In the genomic region with DNA sequence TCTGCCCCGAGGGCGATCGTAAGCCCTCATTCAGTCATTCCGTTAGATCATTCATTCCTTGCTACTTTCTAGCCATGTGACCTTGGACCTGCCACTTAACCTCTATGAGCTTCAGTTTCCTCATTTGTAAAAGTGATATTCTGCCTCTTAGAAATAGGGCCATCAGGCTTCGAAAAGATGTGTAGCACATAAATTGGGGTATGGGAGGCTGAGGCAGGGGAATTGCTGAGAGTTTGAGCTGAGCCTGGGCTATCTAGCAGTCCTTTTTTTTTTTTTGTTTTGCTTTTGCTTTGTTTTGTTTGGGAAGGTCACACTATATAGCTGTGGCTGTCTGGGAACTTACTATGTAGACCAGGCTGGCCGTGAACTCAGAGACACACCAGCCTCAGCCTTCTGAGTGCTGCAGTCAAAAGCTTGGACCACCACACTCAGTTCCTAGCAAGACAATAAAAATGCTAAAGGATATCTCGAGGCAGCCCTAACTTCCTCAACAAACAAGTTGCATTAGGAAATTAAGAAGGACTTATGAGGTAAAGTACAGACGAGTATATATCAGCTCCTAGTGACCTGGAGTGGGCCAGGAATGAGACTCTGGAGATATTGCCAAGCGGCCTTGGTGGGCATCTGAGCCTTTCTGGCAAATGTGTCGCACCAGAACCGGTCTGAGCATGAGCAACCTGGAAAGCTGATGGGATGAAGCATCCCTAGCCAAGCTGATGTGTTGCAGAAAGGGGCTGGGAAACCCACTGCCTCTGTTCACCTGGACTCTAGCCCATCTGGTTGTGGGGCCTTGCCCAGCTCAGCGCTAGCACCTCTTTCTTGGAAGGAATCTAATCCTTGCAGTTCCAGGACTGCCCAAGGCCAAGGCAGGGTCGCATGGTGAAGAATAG, we compare ENCODE assay signal across 8 mouse cellular contexts. TPM values are rescaled to one million over a fixed set of nuclear protein-coding genes. Genes with fewer than 3 reads are reported as not detected.
DNase-seq lines count a peak whose midpoint lies in the region; ATAC-seq and TF ChIP-seq lines count a peak whose summit lies in the region.

No protein-coding gene starts in this region.

- ATAC-seq in lung, embryonic 14.5 days (ENCODE audit: insufficient read depth), result no peak
- no peak for ATAC-seq in embryonic facial prominence, embryonic 15.5 days (ENCODE audit: insufficient number of reproducible peaks, low FRiP score, low TSS enrichment, low read depth)
- ATAC-seq in limb, embryonic 11.5 days (ENCODE audit: insufficient number of reproducible peaks, low FRiP score, low TSS enrichment, low read depth), result no peak
- ATAC-seq in neural tube, embryonic 15.5 days (ENCODE audit: low FRiP score), result no peak

- H3K4me3 ChIP-seq in lung, embryonic 14.5 days (ENCODE audit: low read depth, low read length), result peak overlapping the region; percentile 84
- peak overlapping the region; percentile 85 for H3K4me3 ChIP-seq in embryonic facial prominence, embryonic 15.5 days (replicated peaks)
- peak overlapping the region; percentile 85 for H3K4me3 ChIP-seq in limb, embryonic 11.5 days (ENCODE audit: low read depth, low read length)
- H3K4me3 ChIP-seq in neural tube, embryonic 15.5 days (replicated peaks), result peak overlapping the region; percentile 55

- no peak for DNase-seq in lung, embryonic 14.5 days
- DNase-seq in lung, postnatal 36 days, result no peak
- DNase-seq in limb, embryonic 11.5 days (ENCODE audit: low spot score), result no peak
- DNase-seq in layer of hippocampus, adult 9-11 months, result no peak
- DNase-seq in yolk sac, embryonic 10.5 days (ENCODE audit: low spot score), result no peak
- DNase-seq in kidney, postnatal 10 days, result no peak

- WGBS in lung, embryonic 14.5 days, result 52% methylated on average over 13 of the region's 13 CpGs
- 55% methylated on average over 13 of the region's 13 CpGs for WGBS in embryonic facial prominence, embryonic 15.5 days
- 50% methylated on average over 13 of the region's 13 CpGs for WGBS in limb, embryonic 11.5 days
- WGBS in neural tube, embryonic 15.5 days, result 52% methylated on average over 13 of the region's 13 CpGs

- peaks cover 9% of the 10 kb centered on the region for H3K36me3 ChIP-seq in lung, embryonic 14.5 days (ENCODE audit: insufficient read depth)
- H3K36me3 ChIP-seq in embryonic facial prominence, embryonic 15.5 days, result peaks cover 5% of the 10 kb centered on the region
- H3K36me3 ChIP-seq in limb, embryonic 11.5 days (ENCODE audit: control insufficient read depth, insufficient read depth, low read length), result peaks cover under 1% of the 10 kb centered on the region
- no peaks in the 10 kb centered on the region for H3K36me3 ChIP-seq in neural tube, embryonic 15.5 days

- peak overlapping the region; percentile 77; the same call in 1 of the 2 replicates for H3K27ac ChIP-seq in lung, embryonic 14.5 days (ENCODE audit: low read depth)
- peak overlapping the region; percentile 89; the same call in 1 of the 2 replicates for H3K27ac ChIP-seq in embryonic facial prominence, embryonic 15.5 days (replicated peaks)
- H3K27ac ChIP-seq in limb, embryonic 11.5 days (replicated peaks; ENCODE audit: low read depth, low read length), result no peak overlapping the region
- H3K27ac ChIP-seq in neural tube, embryonic 15.5 days (replicated peaks), result no peak overlapping the region

- H3K9me3 ChIP-seq in lung, embryonic 14.5 days (ENCODE audit: low read depth, low read length), result no peaks in the 10 kb centered on the region
- H3K9me3 ChIP-seq in embryonic facial prominence, embryonic 15.5 days (replicated peaks), result no peaks in the 10 kb centered on the region
- H3K9me3 ChIP-seq in limb, embryonic 11.5 days (ENCODE audit: control insufficient read depth, low read length), result no peaks in the 10 kb centered on the region
- no peaks in the 10 kb centered on the region for H3K9me3 ChIP-seq in neural tube, embryonic 15.5 days (replicated peaks)

- peak overlapping the region; percentile 93 for H3K9ac ChIP-seq in lung, embryonic 14.5 days
- no peak overlapping the region; the same call in 1 of the 2 replicates for H3K9ac ChIP-seq in embryonic facial prominence, embryonic 15.5 days
- H3K9ac ChIP-seq in limb, embryonic 11.5 days (ENCODE audit: low read length), result peak overlapping the region; percentile 84
- H3K9ac ChIP-seq in neural tube, embryonic 15.5 days (replicated peaks), result peak overlapping the region; percentile 70

- no peaks in the 10 kb centered on the region; the same call in 1 of the 2 replicates for H3K4me1 ChIP-seq in lung, embryonic 14.5 days (ENCODE audit: insufficient read depth)
- H3K4me1 ChIP-seq in embryonic facial prominence, embryonic 15.5 days, result peaks cover 19% of the 10 kb centered on the region
- peaks cover 20% of the 10 kb centered on the region for H3K4me1 ChIP-seq in limb, embryonic 11.5 days (ENCODE audit: control insufficient read depth, insufficient read depth, low read length)
- peaks cover 26% of the 10 kb centered on the region for H3K4me1 ChIP-seq in neural tube, embryonic 15.5 days

- H3K27me3 ChIP-seq in lung, embryonic 14.5 days (ENCODE audit: insufficient read depth, low read length), result 0 out of 2 replicates have a peak, but pooled peaks cover 4% of the 10 kb centered on the region
- peaks cover 9% of the 10 kb centered on the region; the same call in 1 of the 2 replicates for H3K27me3 ChIP-seq in embryonic facial prominence, embryonic 15.5 days
- no peaks in the 10 kb centered on the region for H3K27me3 ChIP-seq in limb, embryonic 11.5 days (ENCODE audit: control insufficient read depth, insufficient read depth, low read length)
- peaks cover 27% of the 10 kb centered on the region for H3K27me3 ChIP-seq in neural tube, embryonic 15.5 days (replicated peaks)

- no peak for TF ChIP-seq CTCF in lung, embryonic 14.5 days (IDR thresholded peaks at IDR 0.05; ENCODE audit: low read depth)

- peak overlapping the region; percentile 98 for H3K4me2 ChIP-seq in lung, embryonic 14.5 days
- H3K4me2 ChIP-seq in embryonic facial prominence, embryonic 15.5 days (replicated peaks), result peak overlapping the region; percentile 69
- peak overlapping the region; percentile 97 for H3K4me2 ChIP-seq in limb, embryonic 11.5 days (ENCODE audit: low read depth, severe bottlenecking)
- H3K4me2 ChIP-seq in neural tube, embryonic 15.5 days, result peak overlapping the region; percentile 87

RNA-seq across cellular contexts. Expression of a gene that starts 0.6 kb away (rescaled TPM):
- polyA plus RNA-seq in lung, embryonic 14.5 days (2014; fragmentation: Nextera tagmentation; extraction: Ambion mirVana), result 25.6 and 26.3 TPM in 2 replicates
- 21.5 and 24.4 TPM in 2 replicates for polyA plus RNA-seq in embryonic facial prominence, embryonic 15.5 days (2015; fragmentation: Nextera tagmentation; extraction: Ambion mirVana)
- polyA plus RNA-seq in limb, embryonic 11.5 days (2014; fragmentation: Nextera tagmentation; extraction: Ambion mirVana), result 13.9 and 15.6 TPM in 2 replicates
- 4.1 and 10.9 TPM in 2 replicates for polyA plus RNA-seq in neural tube, embryonic 15.5 days (2015; fragmentation: Nextera tagmentation; extraction: Ambion mirVana)

RNA-seq across cellular contexts. Expression of a gene that starts 26.7 kb away (rescaled TPM):
- polyA plus RNA-seq in lung, embryonic 14.5 days (2014; fragmentation: Nextera tagmentation; extraction: Ambion mirVana), result not detected in 2 replicates
- polyA plus RNA-seq in embryonic facial prominence, embryonic 15.5 days (2015; fragmentation: Nextera tagmentation; extraction: Ambion mirVana), result 0.05 TPM in 1 of 2 replicates, not detected in the other
- not detected in 2 replicates for polyA plus RNA-seq in limb, embryonic 11.5 days (2014; fragmentation: Nextera tagmentation; extraction: Ambion mirVana)
- not detected in 2 replicates for polyA plus RNA-seq in neural tube, embryonic 15.5 days (2015; fragmentation: Nextera tagmentation; extraction: Ambion mirVana)

Comparison
In these comparisons a context has a peak if more than half of its experiments do, and no peak if none do; other contexts are left out.
1. H3K27ac ChIP-seq: peak in lung, embryonic 14.5 days (single experiment) and embryonic facial prominence, embryonic 15.5 days (single experiment); none in limb, embryonic 11.5 days (single experiment) and neural tube, embryonic 15.5 days (single experiment).
2. Peak in every context shown above with its lines, with median percentiles within 50 percentile points of each other: H3K4me2 ChIP-seq and H3K4me3 ChIP-seq.